Mouse (Mus musculus) liver, embryonic 11.5 days (tissue): ENCODE results near the gene Nr2f2. TPM values are rescaled to one million over a fixed set of nuclear protein-coding genes. Genes with fewer than 3 reads are reported as not detected.

ENCODE experiments used
- ATAC-seq: fragments of 200-750 bp; cut with Nextera tagmentation; replicated peaks from 2 replicates; pipeline ENCODE4 v1.8.0; 2017; ENCODE audit warnings: moderate number of reproducible peaks, mild to moderate bottlenecking, moderate TSS enrichment, moderate library complexity; ENCODE audit not compliant: low FRiP score
- DNase-seq: peaks from one replicate; pipeline ENCODE4 v3.0.0-alpha.2; 2017; ENCODE audit warnings: low spot score
- H3K27ac ChIP-seq: fragments of 300-500 bp; sonication (generic); 2 replicates; pipeline ENCODE4 v1.5.1; 2014; ENCODE audit warnings: mild to moderate bottlenecking, low read depth, low read length, control low read depth
- H3K27me3 ChIP-seq: fragments of 300-500 bp; sonication (generic); replicated peaks from 2 replicates; pipeline ENCODE4 v1.6.1; 2014; ENCODE audit warnings: low read length, mixed read lengths; ENCODE audit not compliant: control insufficient read depth, insufficient read depth
- H3K36me3 ChIP-seq: fragments of 300-500 bp; sonication (generic); 2 replicates; pipeline ENCODE4 v1.6.1; 2014; ENCODE audit warnings: mild to moderate bottlenecking, low read length, moderate library complexity, mixed read lengths; ENCODE audit not compliant: control insufficient read depth, insufficient read depth
- H3K4me1 ChIP-seq: fragments of 300-500 bp; sonication (generic); replicated peaks from 2 replicates; pipeline ENCODE4 v1.6.1; 2014; ENCODE audit warnings: low read length, mixed read lengths; ENCODE audit not compliant: control insufficient read depth, insufficient read depth
- H3K4me2 ChIP-seq: fragments of 300-500 bp; sonication (generic); 2 replicates; pipeline ENCODE4 v1.6.1; 2014; ENCODE audit warnings: mild to moderate bottlenecking, control low read depth, moderate library complexity
- H3K4me3 ChIP-seq: fragments of 300-500 bp; sonication (generic); 2 replicates; pipeline ENCODE4 v1.5.1; 2014; ENCODE audit warnings: low read depth, low read length, control low read depth
- H3K9ac ChIP-seq: fragments of 300-500 bp; sonication (generic); 2 replicates; pipeline ENCODE4 v1.6.1; 2014; ENCODE audit warnings: low read depth, low read length, control low read depth
- H3K9me3 ChIP-seq: fragments of 300-500 bp; sonication (generic); 2 replicates; pipeline ENCODE4 v1.6.1; 2016; ENCODE audit warnings: low read length, inconsistent platforms, mixed read lengths; ENCODE audit not compliant: control insufficient read depth
- WGBS: fragments of 180-500 bp; shearing (Covaris S2); extraction: QIAGEN DNeasy Blood & Tissue Kit; methylation state at CpG from one replicate; pipeline ENCODE4 v1.1.7; 2014; 5-methylcytosine and 5-hydroxymethylcytosine counted together
- polyA plus RNA-seq: library from polyadenylated mRNA; unstranded; fragments of >200 nt; fragmentation: Nextera tagmentation; extraction: Ambion mirVana; gene quantifications from 2 replicates; pipeline ENCODE4 v1.2.1, GENCODE M21; 2014

The Nr2f2 gene
- polyA plus RNA-seq, 1 experiment from 2014 or later = 49.6 TPM

GRCm38 (mm10) chr7:70350781-70351551, 15.6 kb downstream of the Nr2f2 start:
- H3K9me3 ChIP-seq = no peaks in the 10 kb centered on the region
- H3K27me3 ChIP-seq = peaks cover 63% of the 10 kb centered on the region
- WGBS = under 1% methylated on average over 47 of the region's 55 CpGs
- H3K27ac ChIP-seq = peak overlapping the region; percentile 89
- ATAC-seq = peak; percentile 51; the same call in 1 of the 2 replicates
- no peak for DNase-seq
- H3K4me2 ChIP-seq = peak overlapping the region; percentile 73
- H3K4me3 ChIP-seq = peak overlapping the region; percentile 54
- H3K36me3 ChIP-seq = no peaks in the 10 kb centered on the region
- H3K9ac ChIP-seq = peak overlapping the region; percentile 72
- peaks cover 14% of the 10 kb centered on the region for H3K4me1 ChIP-seq

- Histone ChIP-seq H3K4me3 (peak overlapping the region; percentile 54), H3K36me3 (no peaks in the 10 kb centered on the region), H3K4me1 (peaks cover 14% of the 10 kb centered on the region), H3K9me3 (no peaks in the 10 kb centered on the region), H3K27ac (peak overlapping the region; percentile 89), H3K4me2 (peak overlapping the region; percentile 73), H3K27me3 (peaks cover 71% of the 10 kb centered on the region), H3K9ac (peak overlapping the region; percentile 72)
- ATAC-seq = no peak
- no peak for DNase-seq
- 6% methylated on average over 20 of the region's 20 CpGs for WGBS
These were observed 16.4 kb downstream of the Nr2f2 start for GRCm38 (mm10) chr7:70349981-70350670.

- 0 out of 2 replicates have a peak overlapping the region, but pooled peaks have one; percentile 62 for H3K27ac ChIP-seq
- H3K36me3 ChIP-seq = no peaks in the 10 kb centered on the region
- peaks cover 77% of the 10 kb centered on the region for H3K27me3 ChIP-seq
- DNase-seq (no peak), ATAC-seq (no peak)
- H3K4me3 ChIP-seq = no peak overlapping the region
- no peaks in the 10 kb centered on the region for H3K9me3 ChIP-seq
- H3K9ac ChIP-seq = peak overlapping the region; percentile 72
- H3K4me1 ChIP-seq = peaks cover 12% of the 10 kb centered on the region
- 13% methylated on average over 11 of the region's 11 CpGs for WGBS
- H3K4me2 ChIP-seq = peak overlapping the region; percentile 73
These were observed 17.4 kb downstream of the Nr2f2 start for GRCm38 (mm10) chr7:70348977-70349615.

GRCm38 (mm10) chr7:70348064-70348976, 18.2 kb downstream of the Nr2f2 start:
- H3K27me3 ChIP-seq = peaks cover 84% of the 10 kb centered on the region
- peak overlapping the region; percentile 62 for H3K27ac ChIP-seq
- H3K9me3 ChIP-seq = no peaks in the 10 kb centered on the region
- no peaks in the 10 kb centered on the region for H3K36me3 ChIP-seq
- peak overlapping the region; percentile 31 for H3K9ac ChIP-seq
- peak overlapping the region; percentile 73 for H3K4me2 ChIP-seq
- H3K4me3 ChIP-seq = no peak overlapping the region
- peak; percentile 37 for DNase-seq
- H3K4me1 ChIP-seq = peaks cover 12% of the 10 kb centered on the region
- no peak for ATAC-seq
- WGBS = 12% methylated on average over 30 of the region's 30 CpGs

GRCm38 (mm10) chr7:70347618-70347958, 18.9 kb downstream of the Nr2f2 start:
- H3K9me3 ChIP-seq = no peaks in the 10 kb centered on the region
- H3K4me3 ChIP-seq = no peak overlapping the region
- no peak for DNase-seq
- 17% methylated on average over 14 of the region's 14 CpGs for WGBS
- H3K9ac ChIP-seq = no peak overlapping the region; the same call in 1 of the 2 replicates
- H3K27me3 ChIP-seq = peaks cover 87% of the 10 kb centered on the region
- peak overlapping the region; percentile 62; the same call in 1 of the 2 replicates for H3K27ac ChIP-seq
- peak overlapping the region; percentile 73 for H3K4me2 ChIP-seq
- no peak for ATAC-seq
- no peaks in the 10 kb centered on the region for H3K36me3 ChIP-seq
- peaks cover 12% of the 10 kb centered on the region for H3K4me1 ChIP-seq

- DNase-seq (no peak), ATAC-seq (no peak; the same call in 1 of the 2 replicates)
- Histone ChIP-seq H3K9me3 (no peaks in the 10 kb centered on the region), H3K27me3 (peaks cover 85% of the 10 kb centered on the region), H3K4me2 (no peak overlapping the region), H3K36me3 (no peaks in the 10 kb centered on the region), H3K9ac (no peak overlapping the region), H3K4me3 (no peak overlapping the region; the same call in 1 of the 2 replicates), H3K4me1 (peaks cover 12% of the 10 kb centered on the region), H3K27ac (no peak overlapping the region)
- WGBS = 11% methylated on average over 20 of the region's 20 CpGs
These were observed 19.5 kb downstream of the Nr2f2 start for GRCm38 (mm10) chr7:70346951-70347617.

GRCm38 (mm10) chr7:70346010-70346536, 20.5 kb downstream of the Nr2f2 start:
- peaks cover 86% of the 10 kb centered on the region for H3K27me3 ChIP-seq
- 1% methylated on average over 35 of the region's 35 CpGs for WGBS
- DNase-seq (peak; percentile 61), ATAC-seq (peak; percentile 51; the same call in 1 of the 2 replicates)
- H3K36me3 ChIP-seq = no peaks in the 10 kb centered on the region
- H3K27ac ChIP-seq = peak overlapping the region; percentile 34; the same call in 1 of the 2 replicates
- H3K4me3 ChIP-seq = peak overlapping the region; percentile 30
- H3K9me3 ChIP-seq = no peaks in the 10 kb centered on the region
- peak overlapping the region; percentile 55 for H3K4me2 ChIP-seq
- H3K4me1 ChIP-seq = peaks cover 12% of the 10 kb centered on the region
- H3K9ac ChIP-seq = peak overlapping the region; percentile 21
